Mouse (Mus musculus) heart, adult 2 months (tissue): Measurements from ENCODE around the gene Cd274. TPM values are rescaled to one million over a fixed set of nuclear protein-coding genes. Genes with fewer than 3 reads are reported as not detected.
A peak's percentile ranks its signal among the peaks of the same experiment; 100 is the strongest.
"Not testable (repeated sequence)": the region's sequence is repeated elsewhere in the genome, so short reads cannot be mapped to it uniquely, and the experiment has no call there.

Experiments used
- DNase-seq, 2 experiments: peaks; one replicate each; pipeline ENCODE4 v3.0.0; 2021
- H3K27ac ChIP-seq: fragments of 200-600 bp; 2 replicates; pipeline ENCODE4 v1.8.1; 2022
- H3K27me3 ChIP-seq: fragments of 200-500 bp; 2 replicates; pipeline ENCODE4 v1.6.1; 2012; ENCODE audit warnings: mild to moderate bottlenecking, low read length, inconsistent platforms, mixed read lengths; ENCODE audit not compliant: control insufficient read depth, insufficient read depth
- H3K36me3 ChIP-seq: fragments of 200-500 bp; 2 replicates; pipeline ENCODE4 v1.6.1; 2012; ENCODE audit warnings: low read length, inconsistent platforms; ENCODE audit not compliant: control insufficient read depth, insufficient read depth
- H3K4me1 ChIP-seq: fragments of 200-500 bp; 2 replicates; pipeline ENCODE4 v1.6.1; 2011; ENCODE audit warnings: low read length; ENCODE audit not compliant: control insufficient read depth, insufficient read depth
- H3K4me3 ChIP-seq: fragments of 200-600 bp; 2 replicates; pipeline ENCODE4 v1.8.1; 2022
- H3K79me2 ChIP-seq: fragments of 200-500 bp; replicated peaks from 2 replicates; pipeline ENCODE4 v1.6.1; 2012; ENCODE audit warnings: mild to moderate bottlenecking, inconsistent platforms, low read length, moderate library complexity, mixed read lengths; ENCODE audit not compliant: control insufficient read depth, insufficient read depth
- H3K9ac ChIP-seq: fragments of 200-500 bp; 2 replicates; pipeline ENCODE4 v1.6.1; 2012; ENCODE audit warnings: low read depth, mild to moderate bottlenecking, control low read depth, inconsistent platforms, low read length, mixed read lengths
- CTCF ChIP-seq: fragments of 200-600 bp; IDR thresholded peaks from 2 replicates; pipeline ENCODE4 v1.8.1; 2022; ENCODE audit warnings: antibody characterized with exemption, mild to moderate bottlenecking, moderate library complexity
- EP300 ChIP-seq: fragments of 200-500 bp; IDR thresholded peaks from 2 replicates; pipeline ENCODE4 v1.6.1; 2011; ENCODE audit warnings: low read depth, low read length, control low read depth; ENCODE audit not compliant: insufficient read depth
- POLR2A ChIP-seq: fragments of 200-500 bp; IDR thresholded peaks from 2 replicates; pipeline ENCODE4 v1.6.1; 2011; ENCODE audit warnings: mild to moderate bottlenecking, low read depth, low read length, control low read depth; ENCODE audit not compliant: insufficient read depth
- WGBS: fragments of 180-500 bp; shearing (Covaris S2); methylation state at CpG from one replicate; pipeline ENCODE4 v1.1.7; 2018; 5-methylcytosine and 5-hydroxymethylcytosine counted together
- intact Hi-C: fragments of 180-260 bp; cut with DNase I; formaldehyde crosslinking; loops from one replicate; pipeline ENCODE4 v1.15.1; 2025
- polyA plus RNA-seq: library from polyadenylated mRNA; depleted of rRNA; stranded (reverse); fragments of >200 nt; gene quantifications from 2 replicates; pipeline ENCODE4 v1.2.3, GENCODE M21; 2012
- total RNA-seq, 2 experiments: library from RNA; stranded (reverse); gene quantifications; 2 replicates each; pipeline ENCODE4 v1.2.3; 2021

Gene Cd274
- total and polyA plus RNA-seq, 3 experiments: 1.8 to 5.4 (median 4.3) TPM

DNA sequence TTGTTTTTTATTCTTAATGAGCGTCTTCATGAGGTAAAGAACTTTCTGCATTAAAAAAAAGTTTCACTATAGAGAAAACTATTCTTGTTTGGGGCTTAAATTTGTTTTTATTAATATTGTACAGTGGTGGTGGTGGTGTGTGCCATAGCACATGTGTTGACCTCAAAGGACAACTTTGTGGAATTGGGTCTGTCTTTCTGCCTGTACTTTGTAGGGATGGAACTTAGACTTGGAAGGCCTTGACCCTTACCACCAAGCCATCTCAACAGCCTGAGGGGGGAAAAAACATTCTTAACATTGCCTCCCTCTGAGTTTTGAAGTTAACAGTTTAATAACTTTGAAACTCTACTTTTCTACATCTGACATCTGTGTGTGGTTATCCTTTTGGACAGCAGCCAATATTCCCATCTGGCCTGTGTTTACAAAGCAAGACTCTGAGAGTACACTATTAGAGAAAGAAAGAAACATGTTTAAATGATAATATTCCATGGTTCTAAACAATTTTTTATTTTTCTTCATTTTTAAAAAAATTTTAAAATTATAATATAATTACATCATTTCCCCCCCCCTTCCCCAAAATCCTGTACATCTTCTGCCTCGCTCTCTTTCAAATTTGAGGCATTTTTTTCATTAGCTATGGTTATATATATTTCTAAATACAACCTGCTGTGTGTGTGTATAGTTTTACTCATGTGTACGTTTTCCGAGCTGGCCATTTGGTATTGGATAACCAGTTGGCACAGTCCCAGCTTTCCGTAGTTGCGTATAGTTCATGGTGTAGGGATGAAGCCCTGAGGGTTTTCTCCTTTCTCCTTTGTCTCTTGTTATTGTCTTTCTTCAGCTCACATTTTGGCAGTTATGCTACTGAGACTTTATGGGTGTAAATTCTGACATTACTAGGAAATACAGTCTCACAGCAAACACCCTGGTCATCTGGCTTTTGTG, 45.5 kb downstream of the Cd274 start:
- Histone ChIP-seq H3K27ac (no peak overlapping the region), H3K27me3 (no peaks in the 10 kb centered on the region)

DNA sequence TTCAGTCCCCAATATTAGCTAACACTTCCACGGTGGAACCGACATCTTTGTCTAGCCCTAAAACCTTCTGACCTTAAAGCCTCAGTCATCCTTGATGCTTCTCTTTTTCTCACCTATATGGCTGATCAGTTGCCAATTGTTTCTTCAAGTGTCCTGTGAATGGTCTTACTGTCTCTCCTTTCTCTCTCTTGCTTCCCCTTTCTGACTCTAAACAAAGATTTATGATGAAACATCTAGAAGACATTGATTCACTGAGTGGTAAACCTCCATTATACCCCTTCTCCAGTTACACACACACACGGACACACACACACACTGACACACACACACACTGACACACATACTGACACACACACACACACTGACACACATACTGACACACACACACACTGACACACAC, 47.3 kb downstream of the Cd274 start:
- Histone ChIP-seq H3K27me3 (no peaks in the 10 kb centered on the region), H3K9ac (no peak overlapping the region), H3K4me1 (peaks cover 7% of the 10 kb centered on the region), H3K79me2 (no peaks in the 10 kb centered on the region), H3K4me3 (no peak overlapping the region), H3K27ac (no peak overlapping the region), H3K36me3 (no peaks in the 10 kb centered on the region)
- no peak for DNase-seq
- WGBS: 84% methylated on average over 3 of the region's 3 CpGs
- intact Hi-C loops: no loop called here
- TF ChIP-seq POLR2A: no peak
- TF ChIP-seq EP300: no peak
- no peak for TF ChIP-seq CTCF

More for the DNA sequence above, 45.5 kb downstream of the Cd274 start:
- TF ChIP-seq POLR2A (no peak), CTCF (no peak), EP300 (no peak)
- intact Hi-C loops: no loop called here
- no peak for DNase-seq
- H3K4me3 ChIP-seq: no peak overlapping the region
- no peaks in the 10 kb centered on the region for H3K36me3 ChIP-seq
- no peaks in the 10 kb centered on the region for H3K79me2 ChIP-seq
- H3K4me1 ChIP-seq: peaks cover 3% of the 10 kb centered on the region
- 76% methylated on average over 6 of the region's 6 CpGs for WGBS
- no peak overlapping the region for H3K9ac ChIP-seq

DNA sequence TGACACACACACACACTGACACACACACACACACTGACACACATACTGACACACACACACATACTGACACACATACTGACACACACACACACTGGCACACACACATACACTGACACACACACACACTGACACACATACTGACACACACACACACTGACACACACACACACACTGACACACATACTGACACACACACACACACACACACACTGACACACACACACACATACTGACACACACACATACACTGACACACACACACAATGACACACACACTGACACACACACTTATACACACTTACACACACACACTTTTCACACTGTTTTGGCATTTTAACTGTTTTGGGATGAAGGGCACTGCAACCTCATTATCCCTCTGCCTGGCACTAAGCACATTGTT, 47.7 kb downstream of the Cd274 start:
- H3K9ac ChIP-seq, H3K27me3 ChIP-seq, H3K27ac ChIP-seq, DNase-seq, H3K79me2 ChIP-seq, H3K36me3 ChIP-seq, H3K4me1 ChIP-seq, H3K4me3 ChIP-seq: not testable (repeated sequence)
- intact Hi-C loops: loop anchor here (5.0 kb wide), 2 partner anchors 43 to 87 kb away; no protein-coding TSS in a partner anchor

DNA sequence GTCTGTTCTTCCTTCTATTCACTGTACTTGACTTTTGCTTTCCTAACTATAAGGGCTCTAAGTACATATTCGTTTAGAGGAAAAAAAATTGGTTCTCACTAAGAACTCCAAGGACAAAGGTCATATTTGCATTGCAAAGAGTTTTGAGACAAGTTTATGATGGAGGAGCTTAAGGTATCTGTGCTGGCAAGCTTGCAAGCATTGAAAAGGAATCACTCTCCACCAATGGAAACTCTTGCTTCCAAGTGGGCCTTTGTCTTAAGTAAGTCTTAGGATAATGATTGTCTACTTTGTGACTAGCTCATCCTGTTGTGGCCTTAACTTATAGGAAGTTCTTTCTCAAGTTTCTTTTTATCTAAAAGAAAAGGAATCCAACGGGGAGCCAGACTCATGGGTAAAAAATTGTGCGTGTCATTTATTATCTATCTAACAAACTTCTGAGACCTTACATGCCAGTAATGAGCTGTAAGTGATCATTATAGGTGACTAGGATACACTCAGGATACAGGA, 49.2 kb downstream of the Cd274 start:
- intact Hi-C loops: loop anchor here (5.0 kb wide), 2 partner anchors 44 to 86 kb away; no protein-coding TSS in a partner anchor
- no peak for DNase-seq
- TF ChIP-seq EP300 (no peak), POLR2A (no peak), CTCF (no peak)

DNA sequence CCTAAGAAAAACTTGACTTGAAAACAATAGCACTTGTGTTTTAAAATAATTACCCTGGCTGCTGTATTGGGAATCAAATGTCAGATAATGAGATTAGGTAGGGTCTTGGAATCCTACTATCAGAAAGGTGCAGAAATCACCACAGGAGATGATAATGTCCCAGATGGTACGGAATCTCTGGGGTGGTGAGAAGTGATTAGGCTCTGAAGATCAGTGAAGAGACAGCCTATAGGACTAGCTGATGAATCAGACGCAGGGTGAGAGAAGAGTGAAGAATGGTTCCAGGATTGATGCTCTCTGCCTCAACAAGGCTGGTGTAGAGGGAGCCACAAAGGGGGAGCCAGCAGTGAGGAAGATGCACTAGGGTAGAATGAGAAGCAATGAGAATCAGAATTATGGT, 49.9 kb downstream of the Cd274 start:
- Histone ChIP-seq H3K4me1 (peaks cover 10% of the 10 kb centered on the region), H3K36me3 (no peaks in the 10 kb centered on the region), H3K27me3 (no peaks in the 10 kb centered on the region), H3K27ac (no peak overlapping the region), H3K4me3 (no peak overlapping the region), H3K79me2 (no peaks in the 10 kb centered on the region), H3K9ac (no peak overlapping the region)
- intact Hi-C loops: loop anchor here (5.0 kb wide), 2 partner anchors 45 to 85 kb away; no protein-coding TSS in a partner anchor
- DNase-seq: no peak
- TF ChIP-seq EP300: no peak
- no peak for TF ChIP-seq POLR2A
- no peak for TF ChIP-seq CTCF
- WGBS: 67% methylated on average over 2 of the region's 2 CpGs

More for the DNA sequence above, 49.2 kb downstream of the Cd274 start:
- H3K27ac ChIP-seq: no peak overlapping the region
- 65% methylated on average over 3 of the region's 3 CpGs for WGBS
- H3K27me3 ChIP-seq: no peaks in the 10 kb centered on the region
- no peak overlapping the region for H3K9ac ChIP-seq
- no peak overlapping the region for H3K4me3 ChIP-seq
- peaks cover 10% of the 10 kb centered on the region for H3K4me1 ChIP-seq
- no peaks in the 10 kb centered on the region for H3K36me3 ChIP-seq
- H3K79me2 ChIP-seq: no peaks in the 10 kb centered on the region

DNA sequence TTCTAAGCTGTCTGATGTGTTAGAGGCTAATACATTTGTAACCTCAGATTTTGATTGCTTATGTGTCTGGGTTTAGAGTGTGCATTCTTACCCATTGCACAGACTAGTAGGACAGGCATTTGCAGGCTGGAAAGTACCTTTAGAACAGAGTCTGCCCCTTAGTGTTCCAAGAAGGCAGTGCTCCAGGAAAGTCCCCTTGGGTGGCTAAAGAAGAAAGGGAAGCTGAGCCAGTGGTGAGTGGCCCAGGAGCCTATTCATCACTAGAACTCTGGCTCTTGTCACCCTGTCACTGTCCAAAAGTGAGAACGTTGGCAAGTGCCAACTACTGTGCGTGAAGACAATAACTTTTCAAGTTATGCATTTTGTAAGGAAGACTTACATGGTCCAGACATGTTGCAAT, 50.6 kb downstream of the Cd274 start:
- H3K27me3 ChIP-seq: no peaks in the 10 kb centered on the region
- no peak for DNase-seq
- H3K36me3 ChIP-seq: no peaks in the 10 kb centered on the region
- no peaks in the 10 kb centered on the region for H3K79me2 ChIP-seq
- H3K27ac ChIP-seq: peak overlapping the region; percentile 82
- WGBS: 16% methylated on average over 2 of the region's 2 CpGs
- intact Hi-C loops: loop anchor here (2.0 to 5.0 kb wide), 3 partner anchors 46 to 84 kb away; no protein-coding TSS in a partner anchor
- peaks cover 10% of the 10 kb centered on the region for H3K4me1 ChIP-seq
- H3K9ac ChIP-seq: no peak overlapping the region
- H3K4me3 ChIP-seq: no peak overlapping the region
- TF ChIP-seq POLR2A: no peak
- TF ChIP-seq CTCF: peak; percentile 17; the same call in 1 of the 2 replicates
